Mouse (Mus musculus): Measurements from ENCODE around the gene Cpa5. TPM values are rescaled to one million over a fixed set of nuclear protein-coding genes. Genes with fewer than 3 reads are reported as not detected.

Gene Cpa5
- polyA plus RNA-seq, 1 experiment, result 89.5 TPM

- Histone ChIP-seq H3K27me3 (ENCODE audit: control insufficient read depth, insufficient read depth, low read length) (no peaks in the 10 kb centered on the region), H3K4me3 (ENCODE audit: control insufficient read depth, low read depth, low read length) (no peak overlapping the region), H3K36me3 (ENCODE audit: control insufficient read depth, insufficient read depth, low read length) (no peaks in the 10 kb centered on the region; the same call in none of the 2 replicates), H3K27ac (ENCODE audit: control insufficient read depth, insufficient read depth, low read depth, low read length) (no peak overlapping the region), H3K4me1 (ENCODE audit: control insufficient read depth, insufficient read depth, low read length) (no peaks in the 10 kb centered on the region)
- TF ChIP-seq CTCF (IDR thresholded peaks at IDR 0.05; ENCODE audit: control insufficient read depth, insufficient read depth, insufficient replicate concordance, low read depth, low read length) (no peak), POLR2A (IDR thresholded peaks at IDR 0.05; ENCODE audit: control insufficient read depth, low read depth, low read length) (no peak)
These were observed 44.1 kb downstream of the Cpa5 start for GRCm38 (mm10) chr6:30654932-30655331.

- Histone ChIP-seq H3K27me3 (ENCODE audit: control insufficient read depth, insufficient read depth, low read length) (no peaks in the 10 kb centered on the region), H3K36me3 (ENCODE audit: control insufficient read depth, insufficient read depth, low read length) (no peaks in the 10 kb centered on the region; the same call in none of the 2 replicates), H3K4me3 (ENCODE audit: control insufficient read depth, low read depth, low read length) (no peak overlapping the region), H3K4me1 (ENCODE audit: control insufficient read depth, insufficient read depth, low read length) (no peaks in the 10 kb centered on the region), H3K27ac (ENCODE audit: control insufficient read depth, insufficient read depth, low read depth, low read length) (no peak overlapping the region)
- TF ChIP-seq CTCF (IDR thresholded peaks at IDR 0.05; ENCODE audit: control insufficient read depth, insufficient read depth, insufficient replicate concordance, low read depth, low read length), result no peak
- TF ChIP-seq POLR2A (IDR thresholded peaks at IDR 0.05; ENCODE audit: control insufficient read depth, low read depth, low read length), result 0 out of 2 replicates have a peak, but pooled peaks have one; percentile 21
These were observed 46.5 kb downstream of the Cpa5 start for GRCm38 (mm10) chr6:30657279-30657678.

GRCm38 (mm10) chr6:30658619-30659018 lies 47.8 kb downstream of the Cpa5 start:
- Histone ChIP-seq H3K27ac (ENCODE audit: control insufficient read depth, insufficient read depth, low read depth, low read length) (no peak overlapping the region), H3K36me3 (ENCODE audit: control insufficient read depth, insufficient read depth, low read length) (no peaks in the 10 kb centered on the region; the same call in none of the 2 replicates), H3K4me3 (ENCODE audit: control insufficient read depth, low read depth, low read length) (no peak overlapping the region), H3K4me1 (ENCODE audit: control insufficient read depth, insufficient read depth, low read length) (no peaks in the 10 kb centered on the region), H3K27me3 (ENCODE audit: control insufficient read depth, insufficient read depth, low read length) (no peaks in the 10 kb centered on the region)
- TF ChIP-seq CTCF (IDR thresholded peaks at IDR 0.05; ENCODE audit: control insufficient read depth, insufficient read depth, insufficient replicate concordance, low read depth, low read length), result no peak
- no peak for TF ChIP-seq POLR2A (IDR thresholded peaks at IDR 0.05; ENCODE audit: control insufficient read depth, low read depth, low read length)

GRCm38 (mm10) chr6:30664776-30665175 lies 54.0 kb downstream of the Cpa5 start:
- Histone ChIP-seq H3K27me3 (ENCODE audit: control insufficient read depth, insufficient read depth, low read length) (no peaks in the 10 kb centered on the region), H3K27ac (ENCODE audit: control insufficient read depth, insufficient read depth, low read depth, low read length) (no peak overlapping the region), H3K4me3 (ENCODE audit: control insufficient read depth, low read depth, low read length) (no peak overlapping the region), H3K36me3 (ENCODE audit: control insufficient read depth, insufficient read depth, low read length) (no peaks in the 10 kb centered on the region; the same call in 1 of the 2 replicates), H3K4me1 (ENCODE audit: control insufficient read depth, insufficient read depth, low read length) (no peaks in the 10 kb centered on the region)
- TF ChIP-seq CTCF (IDR thresholded peaks at IDR 0.05; ENCODE audit: control insufficient read depth, insufficient read depth, insufficient replicate concordance, low read depth, low read length) (no peak), POLR2A (IDR thresholded peaks at IDR 0.05; ENCODE audit: control insufficient read depth, low read depth, low read length) (no peak)

GRCm38 (mm10) chr6:30665296-30665695 lies 54.5 kb downstream of the Cpa5 start:
- no peak for TF ChIP-seq POLR2A (IDR thresholded peaks at IDR 0.05; ENCODE audit: control insufficient read depth, low read depth, low read length)
- TF ChIP-seq CTCF (IDR thresholded peaks at IDR 0.05; ENCODE audit: control insufficient read depth, insufficient read depth, insufficient replicate concordance, low read depth, low read length), result no peak
- H3K4me3 ChIP-seq (ENCODE audit: control insufficient read depth, low read depth, low read length), result no peak overlapping the region
- H3K36me3 ChIP-seq (ENCODE audit: control insufficient read depth, insufficient read depth, low read length), result no peaks in the 10 kb centered on the region; the same call in 1 of the 2 replicates
- no peaks in the 10 kb centered on the region for H3K27me3 ChIP-seq (ENCODE audit: control insufficient read depth, insufficient read depth, low read length)
- no peaks in the 10 kb centered on the region for H3K4me1 ChIP-seq (ENCODE audit: control insufficient read depth, insufficient read depth, low read length)
- H3K27ac ChIP-seq (ENCODE audit: control insufficient read depth, insufficient read depth, low read depth, low read length), result no peak overlapping the region

- no peak overlapping the region for H3K4me3 ChIP-seq (ENCODE audit: control insufficient read depth, low read depth, low read length)
- no peak for TF ChIP-seq CTCF (IDR thresholded peaks at IDR 0.05; ENCODE audit: control insufficient read depth, insufficient read depth, insufficient replicate concordance, low read depth, low read length)
- no peak for TF ChIP-seq POLR2A (IDR thresholded peaks at IDR 0.05; ENCODE audit: control insufficient read depth, low read depth, low read length)
- H3K27ac ChIP-seq (ENCODE audit: control insufficient read depth, insufficient read depth, low read depth, low read length), result no peak overlapping the region
- H3K4me1 ChIP-seq (ENCODE audit: control insufficient read depth, insufficient read depth, low read length), result no peaks in the 10 kb centered on the region
- no peaks in the 10 kb centered on the region; the same call in 1 of the 2 replicates for H3K36me3 ChIP-seq (ENCODE audit: control insufficient read depth, insufficient read depth, low read length)
- no peaks in the 10 kb centered on the region for H3K27me3 ChIP-seq (ENCODE audit: control insufficient read depth, insufficient read depth, low read length)
These were observed 55.2 kb downstream of the Cpa5 start for GRCm38 (mm10) chr6:30666043-30666442.

GRCm38 (mm10) chr6:30667585-30667984 lies 56.8 kb downstream of the Cpa5 start:
- no peak overlapping the region for H3K4me3 ChIP-seq (ENCODE audit: control insufficient read depth, low read depth, low read length)
- H3K27me3 ChIP-seq (ENCODE audit: control insufficient read depth, insufficient read depth, low read length), result no peaks in the 10 kb centered on the region
- no peak overlapping the region for H3K27ac ChIP-seq (ENCODE audit: control insufficient read depth, insufficient read depth, low read depth, low read length)
- no peaks in the 10 kb centered on the region; the same call in 1 of the 2 replicates for H3K36me3 ChIP-seq (ENCODE audit: control insufficient read depth, insufficient read depth, low read length)
- no peaks in the 10 kb centered on the region for H3K4me1 ChIP-seq (ENCODE audit: control insufficient read depth, insufficient read depth, low read length)
- TF ChIP-seq POLR2A (IDR thresholded peaks at IDR 0.05; ENCODE audit: control insufficient read depth, low read depth, low read length) (no peak), CTCF (IDR thresholded peaks at IDR 0.05; ENCODE audit: control insufficient read depth, insufficient read depth, insufficient replicate concordance, low read depth, low read length) (no peak)
